ENCODE assay signal across 10 mouse cellular contexts in the genomic region with DNA sequence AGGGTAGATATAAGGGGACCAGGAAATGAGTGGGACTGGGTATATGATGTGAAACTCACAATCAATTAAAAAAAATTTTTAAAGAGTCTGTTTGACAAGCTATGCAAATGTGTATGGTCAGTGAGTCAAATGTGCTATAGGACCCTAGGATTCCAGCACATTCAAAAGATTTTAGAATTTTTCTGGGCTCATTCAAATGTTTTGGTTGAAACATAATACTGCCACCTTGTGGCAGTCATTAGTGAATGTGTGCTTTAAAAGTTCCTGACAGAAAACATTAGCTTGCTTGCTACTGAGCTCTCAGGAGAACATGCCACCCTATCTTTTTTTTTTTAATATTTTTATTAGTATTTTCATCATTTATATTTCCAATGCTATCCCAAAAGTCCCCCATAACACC. TPM values are rescaled to one million over a fixed set of nuclear protein-coding genes. Genes with fewer than 3 reads are reported as not detected.
DNase-seq lines count a peak whose midpoint lies in the region; ATAC-seq and TF ChIP-seq lines count a peak whose summit lies in the region.
"Had no signal": no experiment of that assay in that cellular context is flagged by ENCODE, and none has a peak within 500 bp of the region (broad histone marks: within the 10 kb centered on the region; RNA-seq: fewer than 3 reads in every experiment).

No protein-coding gene starts in this region.

- H3K4me1 ChIP-seq in kidney, adult 2 months (ENCODE audit: control insufficient read depth, insufficient read depth, low read length) = no peaks in the 10 kb centered on the region
- H3K4me1 ChIP-seq: lung, embryonic 15.5 days had no signal

- ATAC-seq in CD4-positive, CD25-positive, alpha-beta regulatory T cell, adult 4 months = no peak

- no peaks in the 10 kb centered on the region for H3K36me3 ChIP-seq in kidney, adult 2 months (ENCODE audit: control insufficient read depth, insufficient read depth, low read length)
- H3K36me3 ChIP-seq: lung, embryonic 15.5 days had no signal

- H3K4me3 ChIP-seq in kidney, adult 2 months (ENCODE audit: insufficient read depth, low read depth, low read length) = no peak overlapping the region
- H3K4me3 ChIP-seq: lung, embryonic 15.5 days had no signal

- H3K27me3 ChIP-seq in kidney, adult 2 months (replicated peaks; ENCODE audit: control insufficient read depth, insufficient read depth, low read length) = no peaks in the 10 kb centered on the region; the same call in 1 of the 2 replicates
- H3K27me3 ChIP-seq: lung, embryonic 15.5 days had no signal

- DNase-seq in CD4-positive, CD25-positive, alpha-beta regulatory T cell, adult 2 months (ENCODE audit: low read depth, low spot score) = peak; percentile 38
- DNase-seq in kidney, adult 2 months = peak; percentile 31
- no peak for DNase-seq in kidney, postnatal 4 days
- peak; percentile 21 for DNase-seq in thymus, postnatal 0 days (ENCODE audit: low spot score)
- DNase-seq in thymus, postnatal 36 days = no peak
- no peak for DNase-seq in adrenal gland, postnatal 10 days
- no peak for DNase-seq in gastrocnemius, postnatal 25 days
- DNase-seq: kidney, adult 8-10 months had no signal

- TF ChIP-seq POLR2A in kidney, adult 2 months (IDR thresholded peaks at IDR 0.05; ENCODE audit: low read depth, low read length) = no peak

- H3K27ac ChIP-seq in kidney, adult 2 months (ENCODE audit: insufficient read depth, low read depth, low read length) = no peak overlapping the region
- H3K27ac ChIP-seq: lung, embryonic 15.5 days had no signal

- TF ChIP-seq CTCF in kidney, adult 2 months (conservative IDR thresholded peaks at IDR 0.05; ENCODE audit: insufficient read depth, insufficient read length, low read depth, low read length) = peak; percentile 21; the same call in 1 of the 2 replicates

RNA-seq across cellular contexts. Expression of gene Mgat4d, which starts 5.6 kb away (rescaled TPM):
- not detected for polyA plus RNA-seq in CD4-positive, CD25-positive, alpha-beta regulatory T cell, adult 4 months (2017; shearing (Covaris generic))
- polyA plus RNA-seq in kidney, adult 2 months (2012; rRNA removed) = not detected in 2 replicates
- polyA plus RNA-seq in thymus, postnatal 0 days (2015; fragmentation: Nextera tagmentation; extraction: Ambion mirVana) = not detected in 2 replicates
- not detected for total RNA-seq in adrenal gland, postnatal 10 days (2021)
- total RNA-seq in gastrocnemius, postnatal 25 days (2021) = not detected
- polyA plus RNA-seq: lung, embryonic 15.5 days had no signal

RNA-seq across cellular contexts. Expression of gene Elmod2, which starts 10.4 kb away (rescaled TPM):
- 10 to 100 TPM; 12.0 TPM for polyA plus RNA-seq in CD4-positive, CD25-positive, alpha-beta regulatory T cell, adult 4 months (2017; shearing (Covaris generic))
- polyA plus RNA-seq in kidney, adult 2 months (2012; rRNA removed) = 3.6 and 4.1 TPM in 2 replicates
- 10.8 and 11.9 TPM in 2 replicates for polyA plus RNA-seq in thymus, postnatal 0 days (2015; fragmentation: Nextera tagmentation; extraction: Ambion mirVana)
- 10 to 100 TPM; 22.2 to 25.8 TPM for total RNA-seq in adrenal gland, postnatal 10 days (2021)
- 1 to 10 TPM; 5.9 to 8.0 TPM for total RNA-seq in gastrocnemius, postnatal 25 days (2021)

RNA-seq across cellular contexts. Expression of gene Clgn, which starts 47.0 kb away (rescaled TPM):
- not detected for polyA plus RNA-seq in CD4-positive, CD25-positive, alpha-beta regulatory T cell, adult 4 months (2017; shearing (Covaris generic))
- 0.03 and 0.06 TPM in 2 replicates for polyA plus RNA-seq in kidney, adult 2 months (2012; rRNA removed)
- polyA plus RNA-seq in thymus, postnatal 0 days (2015; fragmentation: Nextera tagmentation; extraction: Ambion mirVana) = 0.05 TPM in 1 of 2 replicates, not detected in the other
- 1 to 10 TPM in 1 of 2 experiments, under 1 TPM in 1; 0.60 to 1.4 TPM for total RNA-seq in adrenal gland, postnatal 10 days (2021)
- not detected for total RNA-seq in gastrocnemius, postnatal 25 days (2021)

RNA-seq across cellular contexts. Expression of gene Ucp1, which starts 52.5 kb away (rescaled TPM):
- not detected for polyA plus RNA-seq in CD4-positive, CD25-positive, alpha-beta regulatory T cell, adult 4 months (2017; shearing (Covaris generic))
- 255 and 374 TPM in 2 replicates for polyA plus RNA-seq in kidney, adult 2 months (2012; rRNA removed)
- 0.19 and 1.0 TPM in 2 replicates for polyA plus RNA-seq in thymus, postnatal 0 days (2015; fragmentation: Nextera tagmentation; extraction: Ambion mirVana)
- total RNA-seq in adrenal gland, postnatal 10 days (2021) = 1,000 to 10,000 TPM; 2,963 to 3,460 TPM
- total RNA-seq in gastrocnemius, postnatal 25 days (2021) = not detected
- polyA plus RNA-seq: lung, embryonic 15.5 days had no signal

Comparison
In these comparisons a context has a peak if more than half of its experiments do, and no peak if none do; other contexts are left out.
1. DNase-seq: peak in CD4-positive, CD25-positive, alpha-beta regulatory T cell, adult 2 months (single experiment), kidney, adult 2 months (single experiment) and thymus, postnatal 0 days (single experiment); none in kidney, postnatal 4 days (0 of 2), thymus, postnatal 36 days (0 of 2), adrenal gland, postnatal 10 days (single experiment) and gastrocnemius, postnatal 25 days (single experiment).